Mouse (Mus musculus) spleen, embryonic (tissue): ENCODE data around the gene Nupl2.

Experiments used
- CTCF ChIA-PET: fragments of 350-600 bp; sonication (Branson Sonifier 250); formaldehyde crosslinking; loops from one replicate; lab custom pipeline; 2022; lab: Charles Lee

The Nupl2 gene

GRCm38 (mm10) chr5:24208505-24208904 lies 43.7 kb downstream of the Nupl2 start:
- CTCF ChIA-PET: no interaction called here

- CTCF ChIA-PET: no interaction called here
These were observed 49.2 kb downstream of the Nupl2 start for GRCm38 (mm10) chr5:24213861-24214546.

DNA sequence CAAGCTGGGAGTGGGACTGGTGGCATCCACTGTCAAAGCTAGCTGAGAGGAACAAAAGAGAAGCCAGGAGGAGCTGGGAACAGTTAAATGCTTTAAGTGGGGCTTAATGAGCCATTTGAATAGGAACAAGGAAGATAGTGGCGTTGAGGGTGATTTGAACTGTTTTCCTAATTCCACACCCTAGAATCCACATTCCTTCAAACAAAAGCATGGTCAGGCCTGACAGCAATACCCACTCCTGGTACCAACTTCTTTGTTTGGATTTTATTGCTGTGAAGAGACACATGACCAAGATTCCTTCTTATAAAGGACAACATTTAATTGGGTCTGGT lies 49.8 kb downstream of the Nupl2 start:
- CTCF ChIA-PET: no interaction called here

DNA sequence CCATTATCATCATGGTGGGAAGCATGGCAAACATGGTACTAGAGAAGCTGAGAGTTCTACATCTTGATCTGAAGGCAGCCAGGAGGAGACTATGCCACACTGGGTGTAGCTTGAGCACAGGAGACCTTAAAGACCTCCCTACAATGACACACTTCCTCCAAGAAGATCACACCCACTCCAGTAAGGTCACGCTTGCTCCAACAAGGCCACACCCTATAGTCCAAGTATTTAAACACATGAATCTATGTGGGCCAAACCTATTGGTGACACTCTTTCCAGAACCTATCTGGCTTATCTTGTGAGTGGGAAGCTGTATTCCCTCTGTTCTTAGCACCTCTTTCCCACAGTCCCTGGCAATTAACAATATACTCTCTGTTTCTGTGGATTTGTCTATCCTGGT lies 50.1 kb downstream of the Nupl2 start:
- CTCF ChIA-PET: no interaction called here
